Mouse (Mus musculus) CD4-positive, CD25-positive, alpha-beta regulatory T cell, adult 2 months (primary cell): ENCODE measurements around the gene Dgkd.

Experiments
- DNase-seq: peaks from one replicate; pipeline ENCODE4 v3.0.0-alpha.2; 2012; ENCODE audit warnings: low read depth, low spot score

Gene Dgkd

DNA sequence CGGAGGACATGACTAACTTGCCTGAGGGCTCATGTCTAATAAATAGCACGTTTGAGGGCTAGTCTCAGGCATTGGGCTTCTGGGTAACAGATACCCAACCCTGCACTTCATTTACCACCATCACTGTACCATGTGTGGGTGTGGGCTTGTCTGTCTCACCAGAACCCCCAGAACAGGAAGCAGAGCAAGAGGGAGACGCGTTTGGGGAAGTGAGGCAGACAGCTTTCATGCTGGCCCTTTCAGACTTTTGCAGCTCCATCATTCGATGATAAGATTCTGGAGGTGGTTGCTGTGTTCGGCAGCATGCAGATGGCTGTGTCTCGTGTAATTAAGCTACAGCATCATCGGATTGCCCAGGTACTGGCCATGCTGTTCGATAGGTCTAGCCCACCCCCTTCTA is 82.0 kb downstream of the Dgkd start:
- peak; percentile 57 for DNase-seq

DNA sequence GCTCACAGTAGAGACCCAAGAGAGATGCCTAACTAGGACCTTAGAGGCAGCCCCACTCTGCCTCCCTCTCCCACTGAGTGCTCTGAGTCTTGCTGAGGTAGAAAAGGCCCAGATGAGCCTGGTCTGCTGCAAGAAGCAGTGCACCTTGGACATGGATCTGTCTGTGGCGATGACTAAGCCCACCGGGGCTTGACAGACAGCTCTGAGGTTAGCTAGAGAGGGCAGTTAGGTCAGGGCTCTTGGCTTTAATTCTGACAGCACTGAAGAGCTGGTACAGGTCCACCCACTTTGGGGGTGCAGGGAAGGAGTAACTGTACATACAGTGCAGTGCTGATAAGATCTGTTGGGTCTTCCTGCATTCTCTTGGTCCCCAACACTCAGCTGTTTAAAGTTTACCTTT is 82.5 kb downstream of the Dgkd start:
- peak; percentile 25 for DNase-seq

DNA sequence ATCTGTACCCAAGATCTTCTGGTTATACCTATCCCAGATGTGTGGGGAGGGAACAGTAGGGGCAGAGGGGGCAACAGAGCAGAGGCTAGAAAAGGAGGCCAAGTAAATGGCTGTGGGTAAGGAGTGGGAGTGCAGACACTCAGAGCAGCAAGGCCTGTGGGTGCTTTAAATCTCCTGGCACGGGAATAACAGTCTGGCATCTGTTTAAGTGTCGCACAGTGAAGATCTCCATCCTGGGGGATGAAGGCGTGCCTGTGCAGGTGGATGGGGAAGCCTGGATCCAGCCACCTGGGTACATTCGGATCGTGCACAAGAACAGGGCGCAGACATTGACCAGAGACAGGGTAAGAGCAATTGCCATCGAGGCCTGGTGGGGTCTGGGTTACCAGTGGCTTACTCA is 83.0 kb downstream of the Dgkd start:
- DNase-seq: no peak

DNA sequence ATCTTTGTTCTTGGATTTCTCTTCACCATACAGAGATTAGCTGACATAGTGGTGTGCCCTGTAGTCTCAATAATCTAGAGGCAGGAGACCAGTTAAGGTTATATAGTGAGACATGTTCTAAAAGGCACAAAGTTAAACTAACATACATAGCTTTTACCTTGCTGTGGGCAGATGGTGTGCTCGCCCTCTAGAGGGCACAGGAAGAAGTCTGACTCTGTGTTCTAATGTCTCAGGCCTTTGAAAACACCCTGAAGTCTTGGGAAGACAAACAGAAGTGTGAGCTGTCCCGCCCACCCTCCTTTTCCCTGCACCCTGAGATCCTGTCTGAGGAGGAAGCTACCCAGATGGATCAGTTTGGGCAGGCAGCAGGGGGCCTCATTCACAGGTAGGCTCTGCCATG is 83.4 kb downstream of the Dgkd start:
- peak; percentile 67 for DNase-seq

DNA sequence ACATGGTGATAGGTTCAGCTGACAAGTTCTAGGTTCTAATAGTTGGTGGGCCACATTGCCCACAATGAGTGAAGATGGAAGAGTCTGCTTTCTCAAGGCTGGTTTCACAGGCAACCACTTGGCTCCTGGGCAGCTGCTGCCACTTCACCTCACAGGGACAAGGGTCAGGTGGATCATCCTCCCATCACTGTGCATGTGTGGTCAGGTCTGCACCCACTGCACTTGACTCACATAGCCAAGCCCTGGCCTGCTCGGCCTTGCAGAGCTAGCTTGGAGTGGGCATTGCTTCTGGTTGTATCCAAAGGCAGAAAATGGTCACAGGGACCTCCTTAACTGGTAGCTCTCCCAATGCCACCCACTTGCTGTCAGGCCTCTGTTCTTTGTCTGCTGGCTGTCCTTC is 88.7 kb downstream of the Dgkd start:
- no peak for DNase-seq

DNA sequence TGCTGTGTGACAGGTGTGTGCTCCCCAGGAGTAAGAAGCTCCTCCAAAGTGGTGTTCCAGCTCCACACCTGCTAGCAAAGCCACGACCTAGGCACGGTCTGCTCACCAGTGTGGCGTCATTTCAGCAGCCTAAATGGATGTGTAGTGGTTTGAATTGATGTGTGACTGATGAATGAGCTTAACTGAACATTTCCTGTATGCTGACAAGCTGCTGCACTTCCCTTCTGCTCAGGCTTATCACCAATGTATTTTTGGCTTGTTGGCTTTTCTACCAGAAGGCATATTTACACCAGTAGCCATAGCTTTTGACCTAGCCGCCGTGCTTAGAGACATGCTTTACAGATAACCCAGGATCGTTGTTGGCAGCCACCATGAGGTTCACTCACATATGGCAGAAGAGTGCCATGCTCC is 94.6 kb downstream of the Dgkd start:
- DNase-seq: no peak

DNA sequence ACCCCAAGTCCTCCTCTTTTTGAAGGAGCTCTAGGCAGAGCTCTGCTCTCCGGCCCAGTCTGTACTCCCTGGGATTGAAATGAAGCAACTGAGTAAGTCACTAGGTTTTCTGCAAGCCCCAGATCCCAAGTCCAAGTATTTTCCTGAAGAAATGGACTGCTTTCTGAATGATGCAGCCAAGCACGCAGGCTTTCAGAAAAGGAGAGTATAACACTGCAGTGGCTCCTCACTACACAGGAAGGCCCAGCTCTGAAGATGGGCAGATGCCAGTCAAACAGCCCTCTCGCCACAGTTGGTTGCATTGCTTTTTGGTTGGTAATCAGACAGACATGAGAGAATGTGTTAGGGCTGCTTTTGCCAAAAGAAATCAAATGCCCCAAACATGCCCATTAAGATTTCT is 98.6 kb downstream of the Dgkd start:
- no peak for DNase-seq

DNA sequence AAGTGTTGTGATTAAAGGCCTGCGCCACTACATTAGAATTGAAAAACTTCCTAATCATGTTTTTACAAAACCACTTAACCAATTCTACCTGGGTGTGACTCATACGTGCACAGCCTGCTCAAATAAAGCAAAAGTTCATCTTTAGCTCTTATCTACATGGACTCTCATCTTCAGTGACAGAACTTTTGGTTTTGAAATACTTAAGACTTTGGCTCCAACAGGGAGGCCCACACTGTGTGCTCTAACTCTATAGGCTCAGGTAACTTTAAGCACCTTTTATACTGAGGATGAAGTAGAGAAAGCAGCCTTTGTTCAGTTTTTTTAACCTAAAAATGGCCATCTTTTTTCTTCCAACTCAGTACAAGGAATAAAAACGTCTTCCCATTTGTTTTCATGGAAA is 100.0 kb downstream of the Dgkd start:
- DNase-seq: no peak

DNA sequence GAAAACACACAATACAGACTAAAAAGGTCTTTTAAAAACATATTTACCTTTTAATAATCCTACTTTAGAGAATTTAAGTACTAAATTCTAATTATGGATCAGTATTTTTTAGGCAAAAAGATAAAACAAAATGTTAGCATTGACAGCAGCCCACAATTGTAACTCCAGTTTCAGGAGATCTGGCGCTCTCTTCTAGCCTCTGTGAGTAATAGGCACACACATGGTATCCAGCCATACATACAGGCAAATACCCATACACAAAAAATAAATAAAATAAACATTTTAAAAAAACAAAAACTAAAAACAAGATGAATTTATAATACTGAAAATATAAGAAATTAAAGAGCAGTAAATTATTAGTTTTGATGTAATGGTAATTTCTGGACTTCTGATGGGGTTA is 105.8 kb downstream of the Dgkd start:
- DNase-seq: no peak

DNA sequence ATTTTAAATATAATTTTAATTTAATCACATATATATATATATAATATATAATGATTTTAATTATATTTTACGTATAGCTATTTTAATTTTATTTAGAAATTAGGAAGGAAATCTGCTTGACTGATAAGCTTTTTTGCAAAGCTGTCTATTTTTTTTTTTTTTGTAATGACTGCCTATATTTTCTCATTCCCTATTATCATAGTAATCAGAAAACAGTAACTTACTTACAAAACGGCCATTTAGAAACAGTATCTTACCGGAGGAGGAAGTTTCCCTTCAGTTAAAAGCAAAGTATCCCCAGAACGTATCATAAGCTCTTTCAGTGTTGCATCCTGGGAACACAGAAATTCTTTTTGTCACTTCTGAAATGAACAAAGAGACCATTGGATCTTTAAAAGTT is 106.4 kb downstream of the Dgkd start:
- no peak for DNase-seq

DNA sequence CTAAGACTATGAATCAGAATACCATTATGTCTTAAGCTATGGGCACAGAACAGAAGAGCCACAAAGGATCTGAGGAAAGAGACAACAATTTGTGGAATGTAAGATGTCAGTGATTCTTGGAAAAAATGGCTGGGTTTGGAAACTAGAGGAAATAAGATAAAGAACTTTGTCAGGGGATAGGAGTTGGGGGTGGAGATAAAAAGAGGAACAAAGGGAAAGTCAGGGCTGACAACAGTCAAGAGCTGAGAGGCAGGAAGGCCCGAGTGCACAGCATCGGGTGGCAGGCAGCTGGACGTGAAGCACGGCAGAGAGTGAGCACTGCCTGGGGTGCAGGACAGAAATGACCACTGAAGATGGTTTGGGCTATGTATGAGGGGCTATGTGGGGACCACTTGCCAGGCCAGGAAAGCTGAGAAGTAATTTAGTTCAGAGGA is 106.9 kb downstream of the Dgkd start:
- DNase-seq: no peak

DNA sequence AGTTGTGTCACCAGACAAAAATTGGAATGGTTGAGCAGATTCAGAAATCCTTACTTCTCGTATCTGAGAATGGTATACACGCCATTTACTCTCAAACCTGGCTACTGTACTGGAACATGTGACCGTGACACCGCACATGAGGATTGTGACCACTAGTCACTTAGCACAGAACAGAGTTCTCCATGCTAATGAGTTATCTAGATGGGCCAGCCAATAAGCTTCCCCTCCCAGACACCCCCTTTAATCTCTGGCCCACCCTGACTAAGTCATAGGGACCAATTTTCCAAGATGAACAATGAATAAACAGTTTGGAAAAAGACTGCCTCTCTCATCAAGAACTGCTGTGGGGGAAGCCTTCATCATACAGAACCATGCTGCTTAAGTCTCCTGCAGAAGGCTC is 107.7 kb downstream of the Dgkd start:
- DNase-seq: no peak

DNA sequence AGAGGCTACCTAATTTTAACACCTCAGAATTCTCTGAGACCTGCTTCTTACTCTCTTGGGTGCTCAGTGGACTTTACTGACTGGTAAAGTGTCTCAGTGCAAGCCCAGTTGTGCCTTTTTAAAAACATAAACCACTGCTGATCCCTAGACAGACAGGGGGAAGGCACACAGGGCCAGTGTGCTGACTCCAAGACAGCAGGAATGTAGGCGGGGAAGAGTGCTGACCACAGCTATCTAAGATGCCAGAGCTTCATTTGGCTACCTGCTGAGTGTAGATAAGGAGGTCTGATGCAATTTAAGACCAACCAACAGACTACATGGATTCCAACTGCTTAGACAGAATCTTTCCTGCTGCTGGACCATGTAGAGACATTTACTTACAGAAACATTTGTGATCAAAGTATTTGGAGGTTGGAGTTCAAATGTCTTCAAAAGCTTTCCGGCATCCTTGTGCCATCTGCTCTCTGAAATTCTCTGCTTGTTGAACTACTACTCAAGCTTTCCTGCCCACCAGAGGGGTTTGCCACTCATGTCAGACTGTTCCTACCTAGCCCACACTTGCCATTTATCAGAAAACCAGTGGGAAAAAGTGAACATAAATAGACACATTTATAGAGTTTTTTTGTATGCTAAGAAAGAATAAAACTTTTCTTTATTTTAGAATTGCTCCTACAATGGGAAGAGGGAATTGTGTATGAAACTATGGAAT is 108.5 kb downstream of the Dgkd start:
- no peak for DNase-seq

DNA sequence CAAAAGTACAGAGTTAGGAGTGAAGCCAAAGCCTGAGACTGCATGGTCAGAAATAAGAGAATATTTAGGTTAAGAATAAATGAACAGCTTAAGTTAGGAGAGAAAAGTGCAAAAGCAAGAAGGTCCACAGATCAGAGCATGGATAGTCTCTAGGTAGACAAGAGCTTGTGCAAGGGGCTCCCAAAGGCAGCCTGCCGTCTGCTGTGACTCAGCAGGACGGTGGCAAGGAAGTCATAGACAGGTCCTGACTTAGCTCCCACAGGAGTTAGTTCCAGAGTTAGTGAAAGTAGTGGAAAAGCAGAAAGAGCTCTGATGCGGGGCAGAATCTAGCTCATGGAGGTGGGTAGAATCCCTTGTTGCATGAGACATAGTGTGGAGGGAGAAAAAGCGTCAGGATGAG is 117.3 kb downstream of the Dgkd start:
- no peak for DNase-seq

DNA sequence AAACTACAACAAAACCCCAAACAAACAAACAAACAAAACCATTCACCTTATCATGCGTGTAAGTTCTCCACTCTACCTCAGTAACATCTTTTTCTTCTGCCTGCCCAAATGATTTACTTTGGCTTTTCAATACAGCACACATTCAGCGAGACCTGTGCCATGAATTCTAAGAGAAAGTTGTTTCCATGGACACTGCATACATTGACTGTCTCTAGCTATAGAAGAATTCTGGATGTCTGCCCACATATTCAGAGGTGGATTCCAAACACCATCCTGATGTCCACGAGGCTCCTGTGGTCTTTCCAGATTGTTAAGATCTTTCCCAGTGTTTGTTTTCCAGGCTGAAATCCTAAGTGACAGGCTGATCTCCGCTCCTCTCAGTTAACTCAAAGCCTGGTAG is 129.2 kb downstream of the Dgkd start:
- DNase-seq: no peak

DNA sequence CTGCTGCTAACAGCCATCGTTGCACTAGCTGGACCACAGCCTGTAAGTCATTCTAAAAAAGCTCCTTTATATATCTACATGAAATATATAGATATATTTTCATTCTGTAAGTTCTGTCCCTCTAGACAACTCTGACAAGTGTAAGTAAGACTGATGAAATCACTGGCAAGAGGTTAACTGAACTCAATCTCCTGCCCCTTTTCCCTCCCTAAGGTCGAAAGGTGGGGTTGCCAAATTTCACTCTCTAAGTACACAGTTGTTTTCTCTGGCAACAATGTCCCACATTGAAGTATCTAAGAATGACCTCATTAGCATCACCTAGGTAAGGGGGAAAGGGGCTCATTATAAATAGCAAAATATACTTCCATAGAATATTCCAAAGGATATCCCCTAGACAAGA is 139.6 kb downstream of the Dgkd start:
- DNase-seq: no peak
